Mouse (Mus musculus): Measurements from ENCODE around the gene Pam. TPM values are rescaled to one million over a fixed set of nuclear protein-coding genes. Genes with fewer than 3 reads are reported as not detected.

Pam gene
- polyA plus RNA-seq, 1 experiment from 2014 or later: 34.4 TPM

GRCm38 (mm10) chr1:97942966-97943365 lies 152.5 kb downstream of the Pam start:
- Histone ChIP-seq H3K27ac (no peak overlapping the region), H3K27me3 (ENCODE audit: control insufficient read depth, insufficient read depth, low read length) (no peaks in the 10 kb centered on the region), H3K9ac (no peak overlapping the region), H3K36me3 (replicated peaks; ENCODE audit: control insufficient read depth, insufficient read depth) (no peaks in the 10 kb centered on the region), H3K4me2 (replicated peaks) (no peak overlapping the region), H3K4me1 (replicated peaks; ENCODE audit: control insufficient read depth, insufficient read depth, low read length) (peaks cover 14% of the 10 kb centered on the region; the same call in 1 of the 2 replicates), H3K9me3 (ENCODE audit: control insufficient read depth, low read length) (no peaks in the 10 kb centered on the region), H3K4me3 (replicated peaks; ENCODE audit: low read length) (no peak overlapping the region)
- WGBS: 68% methylated on average over 2 of the region's 2 CpGs
- ATAC-seq (ENCODE audit: low FRiP score) (no peak), DNase-seq (ENCODE audit: low spot score) (no peak)

GRCm38 (mm10) chr1:97938586-97938985 lies 156.9 kb downstream of the Pam start:
- Histone ChIP-seq H3K4me1 (replicated peaks; ENCODE audit: control insufficient read depth, insufficient read depth, low read length) (peaks cover 12% of the 10 kb centered on the region; the same call in 1 of the 2 replicates), H3K36me3 (replicated peaks; ENCODE audit: control insufficient read depth, insufficient read depth) (no peaks in the 10 kb centered on the region), H3K4me3 (replicated peaks; ENCODE audit: low read length) (no peak overlapping the region), H3K9me3 (ENCODE audit: control insufficient read depth, low read length) (no peaks in the 10 kb centered on the region), H3K4me2 (replicated peaks) (no peak overlapping the region), H3K27me3 (ENCODE audit: control insufficient read depth, insufficient read depth, low read length) (no peaks in the 10 kb centered on the region), H3K9ac (no peak overlapping the region), H3K27ac (0 out of 2 replicates have a peak overlapping the region, but pooled peaks have one; percentile 0)
- DNase-seq (ENCODE audit: low spot score): no peak
- ATAC-seq (ENCODE audit: low FRiP score): no peak
- 83% methylated on average over 3 of the region's 3 CpGs for WGBS

GRCm38 (mm10) chr1:97938053-97938452 lies 157.4 kb downstream of the Pam start:
- WGBS: 54% methylated on average over 3 of the region's 3 CpGs
- ATAC-seq (ENCODE audit: low FRiP score) (no peak), DNase-seq (ENCODE audit: low spot score) (no peak)
- Histone ChIP-seq H3K9ac (no peak overlapping the region), H3K4me3 (replicated peaks; ENCODE audit: low read length) (no peak overlapping the region), H3K36me3 (replicated peaks; ENCODE audit: control insufficient read depth, insufficient read depth) (no peaks in the 10 kb centered on the region), H3K27ac (0 out of 2 replicates have a peak overlapping the region, but pooled peaks have one; percentile 0), H3K27me3 (ENCODE audit: control insufficient read depth, insufficient read depth, low read length) (no peaks in the 10 kb centered on the region), H3K4me1 (replicated peaks; ENCODE audit: control insufficient read depth, insufficient read depth, low read length) (0 out of 2 replicates have a peak, but pooled peaks cover 9% of the 10 kb centered on the region), H3K4me2 (replicated peaks) (no peak overlapping the region), H3K9me3 (ENCODE audit: control insufficient read depth, low read length) (no peaks in the 10 kb centered on the region)

- H3K4me2 ChIP-seq (replicated peaks): no peak overlapping the region
- no peaks in the 10 kb centered on the region for H3K9me3 ChIP-seq (ENCODE audit: control insufficient read depth, low read length)
- H3K4me3 ChIP-seq (replicated peaks; ENCODE audit: low read length): no peak overlapping the region
- H3K27me3 ChIP-seq (ENCODE audit: control insufficient read depth, insufficient read depth, low read length): no peaks in the 10 kb centered on the region
- H3K36me3 ChIP-seq (replicated peaks; ENCODE audit: control insufficient read depth, insufficient read depth): no peaks in the 10 kb centered on the region
- ATAC-seq (ENCODE audit: low FRiP score) (no peak), DNase-seq (ENCODE audit: low spot score) (no peak)
- peaks cover 12% of the 10 kb centered on the region for H3K4me1 ChIP-seq (replicated peaks; ENCODE audit: control insufficient read depth, insufficient read depth, low read length)
- H3K27ac ChIP-seq: no peak overlapping the region
- no peak overlapping the region for H3K9ac ChIP-seq
These were observed 160.5 kb downstream of the Pam start for GRCm38 (mm10) chr1:97934940-97935339.

- H3K4me3 ChIP-seq (replicated peaks; ENCODE audit: low read length): no peak overlapping the region
- WGBS: 58% methylated on average over 4 of the region's 4 CpGs
- H3K9me3 ChIP-seq (ENCODE audit: control insufficient read depth, low read length): no peaks in the 10 kb centered on the region
- no peak overlapping the region for H3K4me2 ChIP-seq (replicated peaks)
- ATAC-seq (ENCODE audit: low FRiP score) (no peak), DNase-seq (ENCODE audit: low spot score) (no peak)
- H3K36me3 ChIP-seq (replicated peaks; ENCODE audit: control insufficient read depth, insufficient read depth): no peaks in the 10 kb centered on the region
- peak overlapping the region; percentile 16; the same call in 1 of the 2 replicates for H3K27ac ChIP-seq
- no peaks in the 10 kb centered on the region for H3K27me3 ChIP-seq (ENCODE audit: control insufficient read depth, insufficient read depth, low read length)
- no peak overlapping the region for H3K9ac ChIP-seq
- H3K4me1 ChIP-seq (replicated peaks; ENCODE audit: control insufficient read depth, insufficient read depth, low read length): peaks cover 22% of the 10 kb centered on the region
These were observed 164.2 kb downstream of the Pam start for GRCm38 (mm10) chr1:97931220-97931619.

GRCm38 (mm10) chr1:97929415-97930028 lies 165.9 kb downstream of the Pam start:
- no peaks in the 10 kb centered on the region for H3K9me3 ChIP-seq (ENCODE audit: control insufficient read depth, low read length)
- 23% methylated on average over 4 of the region's 4 CpGs for WGBS
- no peak overlapping the region for H3K4me2 ChIP-seq (replicated peaks)
- H3K36me3 ChIP-seq (replicated peaks; ENCODE audit: control insufficient read depth, insufficient read depth): no peaks in the 10 kb centered on the region
- no peak overlapping the region for H3K4me3 ChIP-seq (replicated peaks; ENCODE audit: low read length)
- peak overlapping the region; percentile 35; the same call in 1 of the 2 replicates for H3K9ac ChIP-seq
- H3K4me1 ChIP-seq (replicated peaks; ENCODE audit: control insufficient read depth, insufficient read depth, low read length): peaks cover 25% of the 10 kb centered on the region
- ATAC-seq (ENCODE audit: low FRiP score) (peak; percentile 85), DNase-seq (ENCODE audit: low spot score) (no peak)
- H3K27me3 ChIP-seq (ENCODE audit: control insufficient read depth, insufficient read depth, low read length): no peaks in the 10 kb centered on the region
- peak overlapping the region; percentile 70 for H3K27ac ChIP-seq

GRCm38 (mm10) chr1:97926789-97927188 lies 168.7 kb downstream of the Pam start:
- no peak for ATAC-seq (ENCODE audit: low FRiP score)
- no peak overlapping the region for H3K4me3 ChIP-seq (replicated peaks; ENCODE audit: low read length)
- WGBS: 84% methylated on average over 7 of the region's 7 CpGs
- no peak overlapping the region for H3K9ac ChIP-seq
- no peaks in the 10 kb centered on the region for H3K36me3 ChIP-seq (replicated peaks; ENCODE audit: control insufficient read depth, insufficient read depth)
- H3K27me3 ChIP-seq (ENCODE audit: control insufficient read depth, insufficient read depth, low read length): no peaks in the 10 kb centered on the region
- peaks cover 26% of the 10 kb centered on the region for H3K4me1 ChIP-seq (replicated peaks; ENCODE audit: control insufficient read depth, insufficient read depth, low read length)
- no peak overlapping the region for H3K4me2 ChIP-seq (replicated peaks)
- H3K27ac ChIP-seq: no peak overlapping the region
- DNase-seq (ENCODE audit: low spot score): no peak
- H3K9me3 ChIP-seq (ENCODE audit: control insufficient read depth, low read length): no peaks in the 10 kb centered on the region

GRCm38 (mm10) chr1:97926017-97926540 lies 169.4 kb downstream of the Pam start:
- no peaks in the 10 kb centered on the region for H3K27me3 ChIP-seq (ENCODE audit: control insufficient read depth, insufficient read depth, low read length)
- WGBS: 69% methylated on average over 2 of the region's 2 CpGs
- DNase-seq (ENCODE audit: low spot score): no peak
- peaks cover 24% of the 10 kb centered on the region for H3K4me1 ChIP-seq (replicated peaks; ENCODE audit: control insufficient read depth, insufficient read depth, low read length)
- H3K36me3 ChIP-seq (replicated peaks; ENCODE audit: control insufficient read depth, insufficient read depth): no peaks in the 10 kb centered on the region
- H3K4me3 ChIP-seq (replicated peaks; ENCODE audit: low read length): no peak overlapping the region
- H3K9ac ChIP-seq: no peak overlapping the region
- H3K27ac ChIP-seq: no peak overlapping the region
- H3K9me3 ChIP-seq (ENCODE audit: control insufficient read depth, low read length): no peaks in the 10 kb centered on the region
- H3K4me2 ChIP-seq (replicated peaks): no peak overlapping the region
- ATAC-seq (ENCODE audit: low FRiP score): no peak

- Histone ChIP-seq H3K27me3 (ENCODE audit: control insufficient read depth, insufficient read depth, low read length) (no peaks in the 10 kb centered on the region), H3K4me3 (replicated peaks; ENCODE audit: low read length) (no peak overlapping the region), H3K4me1 (replicated peaks; ENCODE audit: control insufficient read depth, insufficient read depth, low read length) (peaks cover 10% of the 10 kb centered on the region), H3K4me2 (replicated peaks) (no peak overlapping the region), H3K27ac (no peak overlapping the region), H3K9me3 (ENCODE audit: control insufficient read depth, low read length) (no peaks in the 10 kb centered on the region), H3K9ac (no peak overlapping the region), H3K36me3 (replicated peaks; ENCODE audit: control insufficient read depth, insufficient read depth) (no peaks in the 10 kb centered on the region)
- 85% methylated on average over 6 of the region's 6 CpGs for WGBS
- DNase-seq (ENCODE audit: low spot score): no peak
- no peak for ATAC-seq (ENCODE audit: low FRiP score)
These were observed 173.1 kb downstream of the Pam start for GRCm38 (mm10) chr1:97922395-97922794.
